Mouse (Mus musculus) liver, postnatal 0 days (tissue): ENCODE measurements around the gene Atp5l.

ENCODE experiments used
- CTCF ChIP-seq: sonication (generic); IDR thresholded peaks from 2 replicates; pipeline ENCODE4 v1.5.1; 2016; ENCODE audit warnings: antibody characterized with exemption, low read depth
- EP300 ChIP-seq: IDR thresholded peaks from 2 replicates; pipeline ENCODE4 v1.6.1; 2016; ENCODE audit warnings: antibody characterized with exemption, low read depth, mild to moderate bottlenecking

- TF ChIP-seq EP300: no peak
- no peak for TF ChIP-seq CTCF
These were observed 42.9 kb downstream of the Atp5l start for GRCm38 (mm10) chr9:44877686-44878085.
